Mouse (Mus musculus): ENCODE results near the gene Prss32.
"Not testable (repeated sequence)": the region's sequence is repeated elsewhere in the genome, so short reads cannot be mapped to it uniquely, and the experiment has no call there.

The Prss32 gene

GRCm38 (mm10) chr17:23843141-23843811 is 379 bp upstream of the Prss32 start:
- no peak for DNase-seq

- no peak for DNase-seq
Measured at GRCm38 (mm10) chr17:23850028-23850427, 6.4 kb downstream of the Prss32 start.

GRCm38 (mm10) chr17:23850853-23851749 is 7.4 kb downstream of the Prss32 start:
- peak; percentile 74 for DNase-seq

GRCm38 (mm10) chr17:23853292-23853691 is 9.6 kb downstream of the Prss32 start:
- peak; percentile 59 for DNase-seq

DNA sequence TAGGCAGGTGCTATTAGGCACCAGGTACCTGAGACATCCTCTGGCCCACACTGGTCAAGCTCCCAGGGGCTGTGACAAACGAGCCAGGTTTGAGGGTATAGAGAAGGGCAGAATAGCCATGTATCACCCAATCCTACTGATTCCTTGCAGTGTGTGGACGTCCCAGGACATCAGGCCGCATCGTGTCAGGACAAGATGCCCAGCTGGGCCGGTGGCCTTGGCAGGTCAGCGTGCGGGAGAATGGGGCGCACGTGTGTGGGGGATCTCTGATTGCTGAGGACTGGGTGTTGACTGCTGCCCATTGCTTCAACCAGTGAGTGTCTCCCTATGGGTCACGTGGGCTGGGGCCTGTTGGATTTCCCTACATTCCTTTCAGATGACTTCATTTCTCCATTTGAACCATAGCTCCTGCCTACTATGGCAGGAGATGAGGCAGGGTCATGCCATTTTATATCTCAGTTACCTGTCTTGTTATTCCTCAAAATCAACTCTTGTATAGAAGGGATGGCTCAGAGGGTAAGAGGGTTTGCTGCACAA is 10.6 kb downstream of the Prss32 start:
- DNase-seq: no peak

DNA sequence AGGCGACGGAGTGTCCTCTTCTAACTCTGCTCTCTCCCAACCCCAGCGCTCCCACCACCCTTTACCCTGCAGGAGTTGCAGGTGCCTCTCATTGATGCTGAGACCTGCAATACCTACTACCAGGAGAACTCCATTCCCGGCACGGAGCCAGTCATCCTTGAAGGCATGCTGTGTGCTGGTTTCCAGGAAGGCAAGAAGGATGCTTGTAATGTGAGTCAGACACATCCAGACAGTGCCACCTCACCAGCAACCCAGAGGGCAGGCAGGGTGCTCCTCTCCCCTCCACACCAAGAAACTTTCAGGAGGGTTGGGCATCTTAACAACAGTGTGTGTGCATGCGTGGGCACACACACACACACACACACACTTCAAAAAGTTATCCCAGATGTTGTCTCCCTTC is 13.5 kb downstream of the Prss32 start:
- DNase-seq: no peak

DNA sequence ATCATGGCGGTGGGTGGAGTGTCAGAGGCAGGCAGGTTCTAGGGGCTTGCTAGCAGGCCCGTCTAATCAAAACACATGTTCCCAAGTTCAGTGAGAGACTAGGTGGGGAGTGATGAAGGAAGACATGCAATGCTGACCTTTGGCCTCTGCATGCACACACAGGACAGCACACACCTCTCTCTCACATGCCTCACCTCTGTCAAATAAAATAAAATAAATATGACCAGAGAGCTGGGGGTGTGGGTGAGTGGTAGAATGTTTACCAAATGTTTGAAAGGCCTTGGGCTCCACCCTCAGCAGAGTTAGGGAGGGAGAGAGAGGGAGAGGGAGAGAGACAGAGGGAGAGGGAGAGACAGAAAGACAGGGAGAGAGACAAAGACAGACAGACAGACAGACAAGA is 14.3 kb downstream of the Prss32 start:
- DNase-seq: no peak

DNA sequence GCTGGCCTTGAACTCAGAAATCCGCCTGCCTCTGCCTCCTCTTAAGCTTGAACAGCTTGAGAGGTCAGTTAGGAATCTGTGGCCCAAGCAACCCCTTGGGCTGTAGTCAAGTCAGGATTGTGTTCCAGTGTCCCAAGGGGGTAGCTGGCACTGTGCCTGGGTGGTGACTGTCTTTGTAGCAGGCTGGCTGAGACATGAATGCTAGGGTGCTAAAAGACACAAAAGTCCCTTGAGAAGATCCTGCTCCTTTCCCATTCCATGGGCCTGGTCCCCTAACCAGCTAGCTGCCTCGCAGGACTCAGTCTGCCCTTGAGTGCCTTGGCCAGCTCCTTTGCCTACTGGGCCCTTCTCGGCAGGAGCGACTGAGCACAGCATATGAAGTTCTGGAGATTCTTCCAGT is 19.3 kb downstream of the Prss32 start:
- no peak for DNase-seq

DNA sequence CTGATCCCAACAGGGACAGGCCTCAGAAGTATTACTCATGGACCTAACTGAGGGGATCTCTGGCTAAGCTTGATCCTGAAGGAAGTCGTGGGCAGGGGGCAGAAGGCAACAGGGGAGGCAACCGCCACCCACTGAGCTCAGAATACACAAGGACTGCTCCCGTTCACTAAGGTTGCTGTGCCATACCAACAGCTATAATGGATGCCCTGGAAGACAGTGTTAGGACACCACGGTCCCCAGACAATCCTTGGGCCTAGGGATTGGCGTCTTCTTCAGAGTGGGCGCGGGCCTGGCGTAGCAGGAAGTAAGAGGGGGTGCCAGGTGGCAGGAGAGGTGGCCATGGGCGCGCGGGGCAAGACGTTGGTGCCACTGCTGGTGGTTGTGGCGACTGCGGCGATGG is 24.1 kb downstream of the Prss32 start, which contains the start of gene Prss21:
TSS of gene Prss21 (plus strand) at position 301 of the 400 bp plus-strand sequence.
- DNase-seq: no peak

DNA sequence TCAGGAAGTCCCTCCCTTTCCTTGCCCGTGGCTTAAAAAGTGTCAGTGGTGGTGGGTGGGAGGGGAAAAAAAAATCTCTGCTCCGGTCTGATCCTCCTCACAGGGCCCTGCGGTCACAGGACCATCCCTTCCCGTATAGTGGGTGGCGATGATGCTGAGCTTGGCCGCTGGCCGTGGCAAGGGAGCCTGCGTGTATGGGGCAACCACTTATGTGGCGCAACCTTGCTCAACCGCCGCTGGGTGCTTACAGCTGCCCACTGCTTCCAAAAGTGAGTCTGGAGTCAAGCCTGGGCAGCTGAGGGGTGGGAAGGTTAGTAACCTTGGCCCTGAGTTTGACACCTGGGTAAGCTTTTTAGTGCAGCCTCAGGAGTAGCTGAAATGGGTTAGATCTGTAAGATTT is 24.9 kb downstream of the Prss32 start:
- DNase-seq: no peak

DNA sequence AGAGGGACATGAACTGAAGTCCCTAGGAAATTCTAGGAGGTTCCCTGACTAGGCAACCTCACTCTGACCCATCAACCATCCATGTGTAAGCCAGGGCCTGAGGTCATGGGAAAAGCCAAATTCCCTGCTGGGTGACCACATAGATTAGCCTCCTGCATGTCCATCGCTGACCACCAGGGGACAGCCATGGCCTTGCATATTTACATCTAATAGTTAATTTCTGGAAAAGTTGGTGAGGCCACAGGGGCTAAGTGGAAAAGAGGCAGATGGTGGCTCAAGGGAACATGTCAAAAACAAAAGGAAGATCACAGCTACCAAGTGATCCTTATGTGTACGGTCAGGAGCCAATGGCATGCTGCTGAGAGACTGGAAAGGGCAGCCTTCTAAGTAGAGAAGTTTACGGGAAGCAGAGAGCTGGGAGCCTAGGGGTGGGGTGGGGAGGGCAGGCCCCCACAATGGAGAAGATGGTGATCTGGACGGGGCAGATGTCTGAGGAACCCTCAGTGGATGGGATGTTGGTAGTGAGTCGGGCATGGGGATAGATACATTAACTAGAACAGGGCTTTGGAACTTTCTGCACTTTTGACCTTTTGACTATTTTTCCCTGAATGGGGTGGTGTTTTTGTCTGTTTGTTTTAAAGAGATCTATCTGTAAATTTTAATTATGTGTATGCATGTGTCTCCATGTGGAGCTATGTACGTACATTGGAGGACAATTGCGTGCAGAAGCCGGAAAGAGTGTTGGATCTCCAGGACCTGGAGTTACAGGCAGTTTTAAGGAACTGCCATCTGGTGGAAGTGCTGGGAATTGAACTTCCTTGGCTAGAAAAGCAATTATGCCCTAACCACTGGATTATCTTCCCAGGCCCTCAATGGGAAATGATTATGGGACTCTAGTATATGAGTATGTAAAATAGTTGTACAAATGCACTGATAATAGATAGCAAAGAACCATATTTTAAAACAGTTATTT is 30.5 kb downstream of the Prss32 start:
- DNase-seq: peak; percentile 65

DNA sequence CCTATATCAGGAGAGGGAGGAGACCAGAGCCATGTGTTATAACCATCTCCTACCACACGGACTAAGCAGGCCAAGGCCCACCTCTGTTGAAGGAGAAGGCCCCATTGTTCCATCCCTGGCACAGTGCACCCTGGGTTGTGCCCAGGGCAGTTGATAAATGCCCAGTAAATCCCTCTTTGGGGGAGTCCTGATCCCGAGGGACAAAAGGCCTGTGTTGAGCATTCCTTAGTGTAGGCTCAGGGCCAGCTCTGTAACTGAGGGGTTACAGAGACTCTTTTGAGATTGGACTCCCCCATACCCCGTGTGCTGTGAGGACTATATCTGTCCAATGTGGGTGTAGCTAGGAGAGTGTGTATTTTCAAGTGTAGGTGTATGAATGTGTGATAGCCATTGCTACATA is 33.1 kb downstream of the Prss32 start:
- no peak for DNase-seq

GRCm38 (mm10) chr17:23877166-23877565 is 33.5 kb downstream of the Prss32 start:
- DNase-seq: no peak

GRCm38 (mm10) chr17:23880576-23880975 is 36.9 kb downstream of the Prss32 start, which contains the start of the genes Dcpp1 and Dcpp2:
Gene Dcpp1 (plus strand): TSS chr17:23880876.
Gene Dcpp2 (plus strand): TSS chr17:23880880.
- DNase-seq: not testable (repeated sequence)

Data from kidney, adult 9 months (tissue).